Mouse (Mus musculus) bone marrow, adult 2 months (tissue): ENCODE results near the gene Gm49403.

Experiments
- CTCF ChIP-seq: fragments of 200-500 bp; IDR thresholded peaks from 2 replicates; pipeline ENCODE4 v1.5.1; 2011; ENCODE audit warnings: low read length, control low read depth; ENCODE audit not compliant: control insufficient read depth, insufficient read depth
- POLR2A ChIP-seq: fragments of 200-500 bp; IDR thresholded peaks from 2 replicates; pipeline ENCODE4 v1.6.1; 2011; ENCODE audit warnings: low read depth, mild to moderate bottlenecking, control low read depth, low read length, borderline replicate concordance; ENCODE audit not compliant: control insufficient read depth

DNA sequence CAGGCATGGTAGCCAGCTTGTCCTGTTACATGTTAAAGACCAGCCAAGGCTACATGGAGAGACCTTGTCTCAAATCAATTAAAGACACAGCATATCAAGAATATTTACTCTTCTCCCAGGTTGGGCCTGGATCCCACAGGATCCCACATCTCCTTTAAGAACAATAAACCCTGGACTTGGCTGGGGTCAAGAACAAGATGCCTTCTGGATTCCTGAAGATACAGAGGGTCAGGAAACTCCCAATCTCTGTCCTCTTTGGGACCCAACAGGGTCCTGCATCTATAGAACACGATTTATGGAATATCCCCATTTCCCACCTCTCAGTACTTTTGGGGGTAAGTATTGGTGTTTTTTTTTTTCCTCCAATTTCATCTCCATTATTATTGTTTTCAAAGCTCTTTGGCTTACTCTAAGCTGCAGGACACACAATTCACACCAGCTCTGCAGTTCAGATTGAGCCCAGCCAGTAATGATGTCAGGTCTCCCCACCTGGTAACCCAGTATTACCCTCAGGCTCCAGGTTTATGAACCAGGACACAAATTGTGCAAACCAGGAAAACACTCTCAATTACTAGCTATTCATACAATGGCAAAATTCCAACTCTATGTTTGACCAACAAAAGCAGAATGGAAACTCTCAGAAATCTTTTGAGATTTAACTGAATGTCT lies 3.3 kb downstream of the Gm49403 start:
- TF ChIP-seq CTCF = no peak
- TF ChIP-seq POLR2A = no peak
